Mouse (Mus musculus) midbrain, embryonic 16.5 days (tissue): ENCODE measurements around the gene Foxq1. TPM values are rescaled to one million over a fixed set of nuclear protein-coding genes. Genes with fewer than 3 reads are reported as not detected.

ENCODE experiments used
- ATAC-seq: fragments of 200-750 bp; cut with Nextera tagmentation; 2 replicates; pipeline ENCODE4 v1.8.0; 2017; ENCODE audit warnings: moderate TSS enrichment
- H3K27ac ChIP-seq: fragments of 300-500 bp; sonication (generic); 2 replicates; pipeline ENCODE4 v1.5.1; 2014; ENCODE audit warnings: mild to moderate bottlenecking, low read length, mixed read lengths
- H3K27me3 ChIP-seq: fragments of 300-500 bp; sonication (generic); 2 replicates; pipeline ENCODE4 v1.6.1; 2014; ENCODE audit warnings: low read depth, low read length, mixed read lengths; ENCODE audit not compliant: control insufficient read depth, insufficient read depth
- H3K36me3 ChIP-seq: fragments of 300-500 bp; sonication (generic); 2 replicates; pipeline ENCODE4 v1.6.1; 2014; ENCODE audit warnings: mild to moderate bottlenecking, low read length, moderate library complexity, mixed read lengths; ENCODE audit not compliant: control insufficient read depth, insufficient read depth
- H3K4me1 ChIP-seq: fragments of 300-500 bp; sonication (generic); 2 replicates; pipeline ENCODE4 v1.6.1; 2014; ENCODE audit warnings: mild to moderate bottlenecking, low read length, mixed read lengths; ENCODE audit not compliant: control insufficient read depth, insufficient read depth
- H3K4me2 ChIP-seq: fragments of 300-500 bp; sonication (generic); 2 replicates; pipeline ENCODE4 v1.6.1; 2014; ENCODE audit warnings: mild to moderate bottlenecking, low read length, mixed read lengths
- H3K4me3 ChIP-seq: fragments of 300-500 bp; sonication (generic); 2 replicates; pipeline ENCODE4 v1.5.1; 2014; ENCODE audit warnings: low read depth, mild to moderate bottlenecking, low read length, moderate library complexity, mixed read lengths
- H3K9ac ChIP-seq: fragments of 300-500 bp; sonication (generic); 2 replicates; pipeline ENCODE4 v1.6.1; 2014; ENCODE audit warnings: low read depth, low read length, mixed read lengths
- H3K9me3 ChIP-seq: fragments of 300-500 bp; sonication (generic); replicated peaks from 2 replicates; pipeline ENCODE4 v1.6.1; 2014; ENCODE audit warnings: mild to moderate bottlenecking, low read length, mixed read lengths; ENCODE audit not compliant: control insufficient read depth, poor library complexity, severe bottlenecking
- WGBS: fragments of 180-500 bp; shearing (Covaris S2); extraction: QIAGEN DNeasy Blood & Tissue Kit; methylation state at CpG from one replicate; pipeline ENCODE4 v1.1.7; 2014; 5-methylcytosine and 5-hydroxymethylcytosine counted together
- polyA plus RNA-seq: library from polyadenylated mRNA; unstranded; fragments of >200 nt; fragmentation: Nextera tagmentation; extraction: Ambion mirVana; gene quantifications from 2 replicates; pipeline ENCODE4 v1.2.1, GENCODE M21; 2015

The Foxq1 gene
- polyA plus RNA-seq, 1 experiment from 2014 or later: 1.6 TPM

DNA sequence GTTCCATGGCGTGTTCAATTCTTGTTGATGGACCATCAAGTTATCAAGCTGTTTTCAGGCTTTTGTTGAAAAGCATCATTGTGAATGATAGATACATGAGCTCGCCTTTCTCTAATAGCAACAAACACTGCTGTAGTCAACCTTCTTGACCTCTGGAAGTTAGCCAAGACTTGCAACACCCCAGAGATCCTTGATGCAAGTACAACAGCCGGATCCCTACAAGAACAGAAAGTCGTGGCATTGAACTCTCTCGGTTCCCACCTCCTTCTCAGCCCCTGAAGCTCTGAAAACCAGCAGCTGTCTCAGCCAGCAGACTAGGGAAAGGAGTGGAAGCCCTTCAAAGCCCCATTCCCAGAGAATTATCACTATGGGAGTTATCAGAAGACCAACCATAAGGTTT lies 31.4 kb downstream of the Foxq1 start:
- Histone ChIP-seq H3K4me1 (no peaks in the 10 kb centered on the region), H3K4me3 (no peak overlapping the region), H3K27me3 (no peaks in the 10 kb centered on the region), H3K36me3 (no peaks in the 10 kb centered on the region), H3K9me3 (no peaks in the 10 kb centered on the region), H3K9ac (no peak overlapping the region), H3K4me2 (no peak overlapping the region), H3K27ac (no peak overlapping the region)
- WGBS: 73% methylated on average over 5 of the region's 5 CpGs
- ATAC-seq: no peak

DNA sequence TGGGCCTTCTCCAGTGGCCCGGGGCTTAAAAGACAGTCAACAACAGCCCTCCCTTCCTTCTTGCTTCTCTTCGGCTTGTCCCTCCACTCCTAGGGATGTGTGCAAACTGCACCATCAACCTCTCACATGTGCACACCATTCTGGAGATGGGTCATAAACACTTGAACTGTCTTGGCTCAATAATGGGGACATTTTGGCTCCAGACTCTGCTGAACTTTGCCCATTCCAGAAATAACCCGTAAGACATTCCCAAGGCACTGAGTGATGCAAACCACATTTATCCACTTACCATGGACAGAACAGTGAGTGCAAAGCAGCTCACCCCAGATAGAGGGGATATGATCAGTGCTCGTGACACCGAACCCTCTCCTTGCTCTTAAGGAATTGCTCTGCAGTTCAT lies 43.6 kb downstream of the Foxq1 start:
- H3K27me3 ChIP-seq: no peaks in the 10 kb centered on the region
- no peaks in the 10 kb centered on the region for H3K36me3 ChIP-seq
- no peaks in the 10 kb centered on the region for H3K9me3 ChIP-seq
- no peak overlapping the region for H3K4me3 ChIP-seq
- no peak overlapping the region for H3K27ac ChIP-seq
- H3K4me2 ChIP-seq: no peak overlapping the region
- ATAC-seq: no peak
- 90% methylated on average over 5 of the region's 5 CpGs for WGBS
- H3K4me1 ChIP-seq: no peaks in the 10 kb centered on the region
- no peak overlapping the region for H3K9ac ChIP-seq

DNA sequence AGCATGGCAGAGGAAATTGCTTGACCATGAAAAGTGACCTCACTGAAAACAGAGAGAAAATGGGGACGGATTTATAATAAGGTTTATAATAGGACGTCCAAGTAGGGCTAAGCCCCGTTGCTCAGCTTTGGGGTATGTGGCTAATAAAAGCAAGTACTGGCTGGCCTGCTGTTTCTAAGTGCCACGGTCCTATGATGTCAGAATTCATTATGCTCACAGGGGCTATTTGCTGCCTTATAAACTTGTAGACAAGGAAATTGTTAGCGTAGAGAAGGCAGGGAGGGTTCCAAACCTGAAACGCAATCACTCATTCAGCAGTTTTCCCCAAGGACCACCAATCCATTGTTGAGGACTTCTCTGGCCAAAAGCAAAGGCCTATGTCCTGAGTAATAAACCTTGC lies 48.0 kb downstream of the Foxq1 start:
- ATAC-seq: no peak

More for the DNA sequence above, 48.0 kb downstream of the Foxq1 start:
- Histone ChIP-seq H3K27ac (no peak overlapping the region), H3K36me3 (no peaks in the 10 kb centered on the region), H3K9me3 (no peaks in the 10 kb centered on the region), H3K9ac (no peak overlapping the region), H3K4me3 (no peak overlapping the region), H3K4me2 (no peak overlapping the region), H3K4me1 (no peaks in the 10 kb centered on the region), H3K27me3 (no peaks in the 10 kb centered on the region)
- 58% methylated on average over 6 of the region's 6 CpGs for WGBS

Other genes starting within 250 kb of the Foxq1 start
- gene A530084C06Rik, start 3.2 kb downstream of the Foxq1 start, polyA plus RNA-seq: not detected in 2 replicates
- gene Foxf2, start 69.7 kb downstream of the Foxq1 start, polyA plus RNA-seq: 4.1 and 4.6 TPM in 2 replicates